Mouse (Mus musculus) left cerebral cortex, adult 9 months (tissue): ENCODE results near the gene Auts2.

ENCODE experiments used
- DNase-seq, 2 experiments: peaks; one replicate each; pipeline ENCODE4 v3.0.0; 2022; ENCODE audit warnings: low spot score in 2 of 2

The Auts2 gene

DNA sequence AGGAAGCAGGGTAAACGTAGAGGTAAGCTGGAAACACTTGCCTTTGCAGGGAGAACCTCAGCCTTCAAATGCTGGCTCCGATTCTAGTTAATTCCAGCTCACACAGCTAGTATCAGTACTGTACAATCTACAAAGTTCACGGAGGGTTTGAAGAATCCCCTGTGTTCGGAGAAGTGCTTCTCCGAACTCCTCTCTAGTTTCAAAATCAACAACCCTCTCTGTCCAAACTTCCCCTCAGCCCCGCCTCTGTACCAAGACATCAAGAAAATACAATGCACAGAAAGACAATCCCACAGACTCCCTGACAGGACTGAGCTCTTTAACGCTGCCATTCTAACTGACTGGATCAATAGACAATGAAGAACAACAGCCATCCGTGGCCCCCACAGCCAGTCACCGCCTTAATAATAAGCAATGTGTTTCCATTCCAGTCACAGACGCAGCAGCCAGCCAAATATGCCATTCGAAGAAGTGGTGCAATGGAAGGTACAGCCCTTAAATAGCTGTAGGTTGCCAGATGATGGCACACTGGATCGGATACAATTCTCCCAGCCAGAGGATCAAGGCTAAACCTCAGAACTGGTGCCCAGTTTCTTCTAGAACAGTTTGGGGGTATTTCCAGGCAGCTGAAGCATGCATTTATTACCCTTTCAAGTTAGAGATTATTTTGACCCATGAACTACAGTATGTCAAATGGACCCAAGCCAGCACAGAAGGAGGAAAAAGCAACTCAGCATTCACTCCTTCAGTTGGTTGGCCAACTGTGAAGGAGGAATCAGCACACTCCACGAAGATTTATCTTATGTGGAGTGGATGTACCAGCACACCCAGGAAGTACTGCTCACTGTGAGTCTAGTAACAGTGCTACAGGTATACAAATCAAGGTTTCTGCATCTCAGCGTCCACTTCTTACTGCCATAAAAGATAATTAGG is 151.0 kb downstream of the Auts2 start:
- DNase-seq: no peak

DNA sequence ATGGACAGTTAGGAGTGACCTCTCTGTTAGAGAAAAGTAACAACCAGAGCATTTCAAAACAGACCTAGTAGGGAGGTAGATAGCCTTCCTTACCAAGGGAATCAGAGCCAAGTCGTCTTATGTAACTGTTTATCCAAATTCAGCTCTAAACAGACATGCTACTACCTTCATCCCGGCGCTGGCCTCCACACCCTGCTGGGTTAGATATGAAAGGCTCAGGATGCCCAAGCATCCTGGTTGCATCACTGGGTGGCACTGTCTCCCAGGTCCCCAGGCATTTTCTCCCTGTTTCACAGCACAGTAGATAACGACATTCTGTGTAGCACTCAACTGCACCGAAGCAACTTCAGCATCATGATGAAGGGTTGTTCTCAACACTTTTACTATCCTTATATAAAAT is 154.4 kb downstream of the Auts2 start:
- peak in 1 of 2 experiments; percentile 32 for DNase-seq

GRCm38 (mm10) chr5:132385244-132385855 is 157.8 kb downstream of the Auts2 start:
- DNase-seq: no peak

- DNase-seq: no peak
Observed at GRCm38 (mm10) chr5:132380261-132380660, 162.9 kb downstream of the Auts2 start.

- DNase-seq: no peak
Observed at GRCm38 (mm10) chr5:132378977-132379376, 164.2 kb downstream of the Auts2 start.

GRCm38 (mm10) chr5:132375130-132375529 is 168.0 kb downstream of the Auts2 start:
- DNase-seq: peak; percentile 27 to 37

DNA sequence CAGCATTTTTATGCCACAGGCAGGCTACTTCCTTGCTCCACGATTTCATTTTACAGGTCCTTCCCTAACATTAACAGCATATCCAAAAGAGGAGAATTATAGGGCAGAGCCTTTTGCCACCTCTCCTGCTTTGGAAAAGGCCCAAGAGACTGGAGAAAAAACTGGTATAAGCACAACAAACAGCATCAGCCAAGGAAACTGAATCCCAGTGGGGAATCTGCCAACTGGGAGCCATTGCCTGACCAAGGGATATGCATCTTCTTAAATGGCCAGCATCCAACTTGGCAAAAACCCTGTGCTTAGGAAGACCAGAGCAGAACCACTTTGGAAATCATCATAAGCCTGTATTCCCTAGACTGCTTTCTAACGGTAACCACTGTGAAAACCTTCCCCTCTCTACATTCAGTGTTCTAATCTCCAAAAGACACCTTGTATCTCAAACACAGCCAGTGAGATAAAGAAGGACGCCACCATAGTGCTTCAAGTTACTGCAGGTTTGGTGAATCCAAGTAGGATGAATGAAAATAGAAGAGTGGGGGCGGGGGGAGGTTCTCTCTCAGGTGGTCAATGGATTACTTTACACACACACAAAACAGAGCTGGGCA is 169.6 kb downstream of the Auts2 start:
- no peak for DNase-seq

DNA sequence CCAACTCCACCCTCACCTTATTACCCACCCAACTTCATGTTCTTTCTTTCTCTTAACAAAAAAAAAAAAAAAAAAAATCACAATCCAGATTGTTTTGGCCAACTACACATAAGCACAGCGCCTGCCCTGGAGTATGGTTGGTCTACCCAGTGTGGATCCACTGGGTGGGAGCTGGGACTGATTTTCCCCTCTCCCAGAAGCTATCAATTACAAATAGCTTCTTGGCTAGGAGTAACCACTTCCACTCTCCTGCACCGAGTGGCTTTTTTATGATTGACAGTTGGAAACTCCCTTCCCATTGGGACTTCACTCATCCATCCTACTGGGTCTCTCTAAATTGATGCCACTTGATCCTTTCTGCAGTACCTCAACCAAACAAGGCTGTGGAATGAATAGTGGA is 170.5 kb downstream of the Auts2 start:
- no peak for DNase-seq

DNA sequence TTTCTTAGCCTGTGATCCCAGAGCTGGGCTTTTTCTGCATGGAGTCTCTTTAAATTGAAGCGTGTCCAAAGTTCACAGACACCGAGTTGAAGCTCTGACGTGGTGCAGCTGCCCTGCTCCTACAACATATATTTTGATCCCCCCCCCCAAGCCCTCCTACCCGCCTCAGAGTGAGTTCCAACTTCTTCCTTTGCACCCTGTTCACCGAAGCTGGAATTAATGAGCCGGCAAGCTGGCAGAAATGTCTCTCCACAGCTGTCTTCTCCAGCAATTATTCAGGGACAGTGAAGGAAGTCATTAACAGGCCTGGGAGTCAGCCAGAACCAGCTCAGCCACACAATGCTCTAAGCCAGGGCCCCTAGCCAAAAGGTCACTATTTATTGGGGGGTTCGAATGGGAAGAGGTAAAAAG is 174.5 kb downstream of the Auts2 start:
- DNase-seq: peak in 1 of 2 experiments; percentile 18

- DNase-seq: no peak
Observed at GRCm38 (mm10) chr5:132361276-132361675, 181.9 kb downstream of the Auts2 start.

- DNase-seq: no peak
Observed at GRCm38 (mm10) chr5:132357726-132358125, 185.4 kb downstream of the Auts2 start.

DNA sequence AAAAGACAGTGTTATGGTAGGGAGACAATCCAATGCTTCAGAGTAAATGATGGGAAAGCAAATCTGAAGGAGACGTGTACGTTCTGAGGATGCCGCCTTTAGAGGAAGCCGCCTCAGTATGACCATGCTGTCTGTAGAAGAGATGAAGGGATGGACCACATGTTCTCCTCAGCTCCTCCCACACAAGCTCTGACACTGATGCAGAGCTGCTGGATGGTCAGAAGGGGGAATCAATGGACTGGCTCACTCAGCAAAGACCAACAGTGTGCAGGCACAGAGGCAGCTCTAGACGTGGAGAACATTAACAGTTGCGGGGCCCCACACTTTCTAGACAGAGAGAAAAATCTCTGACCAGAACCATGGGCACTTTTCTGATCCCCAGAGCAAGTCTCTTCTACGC is 187.2 kb downstream of the Auts2 start:
- no peak for DNase-seq

DNA sequence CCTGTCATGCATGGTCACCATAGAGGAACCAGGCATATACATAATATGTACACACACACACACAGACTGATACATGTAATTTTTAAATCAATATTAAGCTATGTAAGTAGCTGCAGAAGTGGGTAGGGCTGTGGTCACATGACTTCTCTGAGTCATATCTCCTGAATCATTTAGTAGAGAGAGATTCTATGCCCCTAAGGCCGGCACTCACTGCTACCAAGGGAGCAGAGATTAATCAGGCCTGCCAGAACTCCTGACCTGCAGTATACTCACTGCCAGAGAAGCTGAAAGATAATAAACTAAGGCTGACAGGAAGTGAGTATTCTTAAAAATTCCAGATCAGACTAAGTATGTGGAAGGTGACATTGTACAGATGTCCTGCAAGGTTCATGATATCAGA is 190.7 kb downstream of the Auts2 start:
- no peak for DNase-seq

DNA sequence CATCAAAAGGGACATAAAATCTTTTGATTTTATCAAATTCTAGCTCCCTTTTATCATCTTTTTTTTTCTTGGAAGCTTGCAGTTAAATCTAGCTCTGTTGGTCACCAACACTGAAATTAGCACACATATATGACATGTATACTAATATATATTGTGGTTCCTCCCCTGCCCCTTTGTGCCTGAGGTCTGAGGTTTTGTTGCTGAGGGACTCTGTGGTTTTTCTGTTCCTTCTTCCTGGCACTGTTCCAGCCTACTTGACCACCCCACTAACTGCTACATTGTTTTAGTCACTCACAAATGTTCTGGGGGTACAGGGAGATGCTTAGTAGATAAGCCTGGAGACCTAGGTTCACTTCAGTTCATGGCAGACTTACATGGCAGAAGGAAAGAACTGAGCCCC is 192.0 kb downstream of the Auts2 start:
- no peak for DNase-seq

DNA sequence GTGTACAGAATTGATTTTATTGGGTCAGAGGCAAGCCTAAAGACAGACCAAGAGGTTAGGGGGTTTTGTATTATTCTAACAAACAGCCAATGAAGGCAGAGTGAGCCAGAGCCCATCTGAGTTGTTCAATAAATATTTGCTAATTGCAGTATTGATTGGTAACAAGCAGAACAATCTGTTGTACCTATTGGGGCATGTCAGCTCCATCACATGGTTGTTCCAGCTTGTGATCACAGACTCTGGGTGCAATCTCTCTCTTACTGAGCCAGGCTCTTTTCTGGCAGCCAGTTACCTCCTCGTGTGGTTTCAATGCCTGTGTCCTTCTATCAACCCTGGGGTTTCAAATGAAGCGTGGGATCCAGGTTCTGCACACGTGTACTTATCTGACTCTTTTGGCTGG is 201.8 kb downstream of the Auts2 start:
- no peak for DNase-seq

- DNase-seq: no peak
Observed at GRCm38 (mm10) chr5:132337677-132338076, 205.5 kb downstream of the Auts2 start.

- DNase-seq: no peak
Observed at GRCm38 (mm10) chr5:132335719-132336118, 207.4 kb downstream of the Auts2 start.

DNA sequence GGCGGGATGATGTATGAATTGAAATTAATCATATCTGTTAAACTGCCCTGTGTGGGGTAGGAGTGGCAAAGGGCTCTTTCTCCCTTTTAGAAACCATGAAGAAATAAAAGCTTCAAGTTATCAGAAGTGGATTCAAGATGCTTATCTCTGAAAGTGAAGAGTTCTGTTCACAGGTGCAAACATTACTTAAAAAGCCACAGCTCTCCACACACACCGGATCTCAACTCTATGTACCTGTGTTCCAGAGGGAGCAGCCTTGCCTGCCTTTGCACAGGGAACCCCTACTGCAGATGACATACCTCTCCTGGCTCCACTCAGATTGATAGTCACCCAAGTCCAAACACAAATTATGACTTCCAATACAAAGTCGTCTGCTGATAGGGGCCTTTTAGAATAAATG is 208.3 kb downstream of the Auts2 start:
- no peak for DNase-seq

DNA sequence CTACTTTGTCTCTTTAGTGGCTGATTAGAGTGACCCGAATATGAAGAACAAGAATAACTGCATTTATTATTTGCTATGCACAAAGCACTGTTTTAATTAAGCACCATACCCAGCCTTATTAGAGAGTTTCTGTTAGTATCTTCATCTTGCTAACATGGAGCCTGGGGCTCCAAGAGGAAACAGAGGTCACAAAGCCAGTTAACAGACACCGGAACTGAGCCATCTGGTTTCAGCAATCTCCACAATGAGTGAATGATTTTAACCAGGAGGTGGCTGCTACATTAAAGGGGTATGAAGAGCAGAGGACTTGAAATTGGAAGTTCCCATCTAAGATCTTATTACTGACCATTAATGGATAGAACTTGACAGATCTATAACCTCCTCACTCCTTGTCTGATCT is 209.4 kb downstream of the Auts2 start:
- DNase-seq: no peak

DNA sequence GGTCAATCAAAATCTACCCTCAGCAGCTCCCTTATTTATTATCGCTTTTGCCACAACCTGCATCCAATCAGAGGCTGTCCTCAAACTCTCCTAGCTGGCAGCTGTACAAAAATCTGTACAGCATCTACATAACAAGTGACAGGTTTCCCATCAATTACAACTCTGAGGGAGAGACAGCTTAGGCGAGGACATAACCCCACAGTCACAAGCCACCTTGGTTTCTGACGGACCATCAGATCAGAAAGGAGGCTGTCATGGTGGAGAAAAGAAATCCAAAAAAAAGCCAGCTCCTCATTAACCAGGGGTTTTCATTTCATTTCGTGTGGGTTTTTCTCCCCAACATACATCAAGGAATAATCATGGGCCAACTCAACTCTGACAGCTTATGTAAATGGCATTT is 210.6 kb downstream of the Auts2 start:
- DNase-seq: no peak

GRCm38 (mm10) chr5:132329171-132329936 is 213.8 kb downstream of the Auts2 start:
- DNase-seq: no peak
